Mouse (Mus musculus) CD4-positive, CD25-positive, alpha-beta regulatory T cell, adult 4 months (primary cell): Measurements from ENCODE around the gene Pou2f3. TPM values are rescaled to one million over a fixed set of nuclear protein-coding genes. Genes with fewer than 3 reads are reported as not detected.

ENCODE experiments used
- ATAC-seq: one replicate; pipeline ENCODE4 v1.8.0; 2017
- polyA plus RNA-seq, 2 experiments: library from polyadenylated mRNA; unstranded; fragments of 100-300 nt; shearing (Covaris generic); gene quantifications; one replicate each; pipeline ENCODE4 v1.2.1; 2017

Gene Pou2f3
- polyA plus RNA-seq = not detected

GRCm38 (mm10) chr9:43210190-43210682 is at the start of gene Pou2f3:
Gene Pou2f3, minus strand, starts transcription at chr9:43210369.
- no peak for ATAC-seq

DNA sequence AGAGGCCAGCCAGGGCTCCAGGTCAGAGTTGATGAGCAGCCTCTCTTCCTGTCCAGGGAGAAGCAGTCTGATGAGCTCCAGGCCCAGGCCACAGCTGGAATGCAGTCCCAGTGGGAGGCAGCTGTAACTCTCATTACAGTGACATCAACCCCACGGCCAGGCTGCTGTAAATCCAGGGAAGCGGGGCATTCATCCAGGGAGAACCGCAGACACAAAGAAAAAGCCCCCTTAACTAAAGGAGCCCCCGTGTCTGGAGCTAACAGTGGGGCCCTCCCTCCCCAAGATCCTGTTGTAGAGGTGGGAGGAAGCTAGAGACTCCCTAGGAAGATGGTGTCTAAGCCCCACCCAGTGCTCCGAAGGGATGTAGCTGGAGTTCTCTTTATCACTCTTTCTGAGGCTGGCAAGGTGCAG is 43.1 kb upstream of the Pou2f3 start:
- no peak for ATAC-seq

DNA sequence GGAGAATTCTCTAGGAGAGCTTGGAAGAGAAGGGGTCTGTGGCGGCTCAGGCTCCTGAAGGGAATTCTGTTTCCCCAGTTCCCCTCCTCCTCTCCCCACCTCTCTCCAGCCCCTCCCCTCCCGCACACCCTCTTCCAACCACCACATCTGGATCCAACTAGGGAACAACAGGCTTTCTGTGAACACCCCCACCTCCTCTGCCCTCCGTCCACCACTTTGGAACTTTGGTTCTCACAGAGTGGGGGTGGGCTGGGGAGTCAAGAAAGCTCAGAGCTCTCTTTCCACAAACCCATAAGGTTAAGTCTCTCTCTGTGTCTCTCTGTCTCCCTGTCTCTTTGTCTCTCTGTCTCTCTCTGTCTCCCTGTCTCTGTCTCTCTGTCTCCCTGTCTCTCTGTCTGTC is 42.6 kb upstream of the Pou2f3 start:
- no peak for ATAC-seq

DNA sequence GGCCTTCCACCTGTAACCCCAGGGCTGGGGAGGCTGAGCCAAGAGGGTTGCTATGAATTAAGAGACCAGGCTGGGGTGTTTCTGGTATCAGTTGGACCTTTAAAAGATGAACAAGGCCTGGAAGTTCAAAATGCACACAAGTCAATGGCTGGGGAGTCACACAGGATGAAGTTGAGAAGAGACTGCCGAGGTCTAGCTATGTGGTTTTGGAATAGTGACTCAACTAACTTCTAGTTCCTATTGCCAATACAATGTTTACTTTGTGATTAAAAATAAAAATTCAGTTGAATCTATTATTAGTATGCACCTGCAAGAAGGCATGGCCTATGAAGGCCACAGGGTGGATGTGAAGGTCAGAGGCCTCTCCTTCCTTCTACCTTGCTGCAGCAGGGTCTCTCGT is 41.6 kb upstream of the Pou2f3 start:
- ATAC-seq = no peak

GRCm38 (mm10) chr9:43246738-43247180 is 36.6 kb upstream of the Pou2f3 start:
- no peak for ATAC-seq

DNA sequence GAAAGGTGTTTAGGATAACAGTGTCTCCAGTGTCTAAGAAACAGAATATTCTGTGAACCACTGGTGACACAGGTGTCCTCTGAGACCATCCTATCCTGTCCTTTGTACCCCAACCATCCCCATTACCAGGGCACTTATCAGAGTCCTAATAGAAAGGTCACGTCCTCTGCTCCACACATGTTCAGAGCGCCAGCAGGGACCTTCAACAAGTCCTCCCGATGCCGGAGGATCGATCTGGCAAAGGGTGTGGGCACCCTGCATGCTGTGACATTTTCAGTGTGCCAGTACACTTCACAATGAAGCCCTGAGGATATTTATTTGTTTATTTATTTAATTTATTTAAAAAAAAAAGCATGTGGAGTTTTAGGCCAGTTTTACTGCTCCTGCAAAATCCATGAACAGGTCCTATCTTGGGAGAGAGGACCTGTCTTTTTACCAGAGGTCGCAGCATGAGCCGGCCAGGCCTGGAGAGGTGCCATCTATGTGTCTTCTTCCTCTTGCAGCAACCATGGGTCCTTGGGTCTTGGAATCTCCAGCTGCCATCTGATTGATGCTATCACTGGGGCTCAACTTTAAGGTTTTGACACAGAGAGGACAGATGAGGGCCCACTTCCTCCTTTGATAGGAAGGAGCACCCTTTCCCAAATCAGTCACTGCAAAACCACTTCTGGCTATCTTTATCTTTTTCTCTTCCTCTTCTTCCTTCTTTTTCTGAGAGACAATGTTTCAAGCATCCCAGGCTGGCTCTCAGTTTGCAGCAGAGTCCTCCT is 35.8 kb upstream of the Pou2f3 start:
- ATAC-seq = no peak

- no peak for ATAC-seq
Measured at GRCm38 (mm10) chr9:43242432-43242831, 32.3 kb upstream of the Pou2f3 start.

GRCm38 (mm10) chr9:43241970-43242369 is 31.8 kb upstream of the Pou2f3 start:
- no peak for ATAC-seq

GRCm38 (mm10) chr9:43241291-43241690 is 31.1 kb upstream of the Pou2f3 start:
- no peak for ATAC-seq

GRCm38 (mm10) chr9:43240594-43240900 is 30.4 kb upstream of the Pou2f3 start:
- ATAC-seq = no peak

DNA sequence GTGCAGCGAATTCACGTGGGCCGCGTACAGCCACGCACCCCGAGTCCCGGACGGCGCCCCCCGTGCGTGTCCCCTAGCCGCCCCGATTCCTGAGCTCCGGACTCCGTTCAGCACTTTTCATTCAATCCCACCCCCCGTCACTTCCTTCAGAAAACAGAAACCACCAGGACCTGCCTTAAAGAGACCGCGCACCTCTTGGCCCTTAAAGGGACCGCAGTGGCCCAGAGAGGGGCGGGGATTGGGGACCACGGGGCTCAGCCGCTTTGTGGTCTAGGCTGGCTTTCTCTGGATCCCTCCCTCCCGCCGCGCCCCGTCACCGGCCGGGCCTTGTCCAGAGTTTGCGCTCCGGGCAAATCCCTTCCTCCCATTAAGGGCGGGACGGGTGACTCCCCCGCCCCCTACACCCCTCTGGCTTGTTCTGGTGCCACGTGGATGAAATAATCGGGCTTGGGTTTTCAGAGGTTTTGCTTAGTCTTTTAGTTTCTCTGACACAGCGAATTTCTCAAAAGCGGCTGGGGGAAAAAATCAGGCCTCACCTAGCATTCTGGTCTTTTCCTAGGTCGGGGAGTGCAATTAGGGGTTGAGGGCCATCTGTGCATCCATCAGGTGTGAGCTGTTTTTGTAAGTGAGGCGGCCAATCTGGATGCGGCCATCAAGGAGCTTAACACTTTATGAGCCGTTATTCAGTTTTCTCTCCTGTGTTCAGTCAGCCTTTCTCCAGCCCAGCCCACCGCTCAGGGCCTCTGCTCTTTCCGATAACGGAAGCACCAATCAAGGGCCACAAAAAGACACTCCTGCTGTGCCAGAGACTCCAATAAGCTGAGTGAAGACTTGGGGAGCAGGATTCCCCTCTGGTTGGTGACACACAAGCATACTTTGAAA is 29.8 kb upstream of the Pou2f3 start, which contains the start of gene Oaf:
Gene Oaf (minus strand): TSS at position 200 of the 882 bp plus-strand sequence.
- no peak for ATAC-seq

GRCm38 (mm10) chr9:43238631-43239545 is 28.7 kb upstream of the Pou2f3 start:
- no peak for ATAC-seq

DNA sequence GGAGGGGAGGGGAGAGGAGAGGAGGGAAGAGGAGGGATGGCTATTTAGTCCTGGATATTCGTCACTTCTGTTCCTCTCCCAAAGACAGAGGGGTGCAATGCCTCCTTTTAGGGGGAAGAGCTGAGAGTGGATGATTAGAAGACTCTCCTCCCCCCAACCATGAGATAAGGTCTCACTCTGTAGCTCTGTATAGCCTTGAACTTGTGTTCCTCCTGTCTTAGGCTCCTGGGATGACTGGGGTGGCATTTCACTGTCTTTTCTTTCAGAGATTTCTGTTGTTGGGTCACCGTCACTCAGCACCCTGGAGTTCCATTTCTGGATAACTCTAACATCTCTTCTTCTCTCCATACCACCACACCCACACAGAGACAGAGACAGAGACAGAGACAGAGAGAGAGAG is 28.0 kb upstream of the Pou2f3 start:
- ATAC-seq = no peak

- no peak for ATAC-seq
Measured at GRCm38 (mm10) chr9:43237111-43237775, 27.1 kb upstream of the Pou2f3 start.

DNA sequence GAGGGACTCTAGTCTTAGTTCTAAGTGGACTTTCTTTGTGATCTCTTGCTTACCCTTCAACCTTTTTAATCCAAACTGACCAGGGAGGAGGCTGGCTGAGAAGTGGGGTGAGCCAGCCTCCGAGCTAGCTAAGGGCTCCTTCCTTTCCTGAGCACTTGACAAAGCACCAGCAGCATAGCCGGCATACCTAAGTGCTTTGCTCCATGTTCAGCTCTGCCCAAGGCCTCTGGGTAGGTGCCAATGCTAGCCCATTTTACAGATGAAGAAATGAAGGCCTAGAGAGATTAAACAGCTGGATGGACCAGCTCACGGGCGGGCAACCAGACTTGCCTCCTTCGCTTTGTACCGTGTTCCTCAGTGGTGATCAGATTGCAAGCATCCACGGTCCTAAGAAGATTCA is 26.4 kb upstream of the Pou2f3 start:
- ATAC-seq = no peak

DNA sequence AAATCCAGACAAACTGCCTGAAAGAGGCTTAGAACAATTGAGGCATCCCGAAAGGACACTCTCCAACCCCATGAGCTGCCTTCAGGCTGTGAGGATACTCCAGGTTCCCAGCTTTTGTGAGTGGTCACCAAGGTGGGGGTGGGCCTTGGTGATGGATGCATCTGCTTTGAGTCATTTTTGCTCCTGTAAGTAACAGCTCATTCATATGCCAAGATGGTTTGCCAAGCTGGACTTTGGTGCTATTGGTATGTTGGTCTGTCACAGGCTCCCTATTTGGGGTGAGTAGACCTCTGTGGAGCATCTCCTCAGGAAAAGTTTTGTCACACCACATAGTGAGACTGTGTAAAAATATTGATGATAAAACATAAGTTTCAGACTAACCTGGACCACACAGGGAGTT is 25.9 kb upstream of the Pou2f3 start:
- no peak for ATAC-seq

GRCm38 (mm10) chr9:43235336-43235735 is 25.2 kb upstream of the Pou2f3 start:
- no peak for ATAC-seq

DNA sequence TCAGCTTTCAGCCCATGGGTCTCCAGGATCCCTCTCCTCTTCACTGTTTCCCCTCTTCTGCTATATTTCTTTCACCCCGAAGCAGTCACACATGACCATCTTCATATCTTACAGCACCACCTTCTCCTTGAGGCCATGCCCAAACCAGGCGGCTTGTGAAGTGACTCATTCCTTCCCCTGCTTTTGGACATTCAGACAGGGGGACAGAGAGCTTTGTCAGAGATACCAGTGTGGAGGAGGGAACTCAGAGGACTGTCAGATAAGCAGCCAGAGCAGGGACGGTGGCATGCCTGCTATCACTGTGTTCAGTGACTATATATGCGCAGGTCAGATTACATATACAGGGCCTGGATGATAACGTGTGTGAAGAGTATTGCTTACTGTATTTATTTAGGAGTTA is 24.3 kb upstream of the Pou2f3 start:
- ATAC-seq = no peak

- ATAC-seq = no peak
Measured at GRCm38 (mm10) chr9:43233515-43233914, 23.3 kb upstream of the Pou2f3 start.

GRCm38 (mm10) chr9:43233044-43233443 is 22.9 kb upstream of the Pou2f3 start:
- no peak for ATAC-seq

- no peak for ATAC-seq
Measured at GRCm38 (mm10) chr9:43232286-43232685, 22.1 kb upstream of the Pou2f3 start.

GRCm38 (mm10) chr9:43231805-43232204 is 21.6 kb upstream of the Pou2f3 start:
- no peak for ATAC-seq
